Mouse (Mus musculus): ENCODE measurements around the gene Wee1. TPM values are rescaled to one million over a fixed set of nuclear protein-coding genes. Genes with fewer than 3 reads are reported as not detected.
A peak's percentile ranks its signal among the peaks of the same experiment; 100 is the strongest.

Gene Wee1
- 29.1 and 29.8 TPM in 2 replicates for polyA plus RNA-seq (2012; rRNA removed)
- polyA plus RNA-seq (2014; fragmentation: Nextera tagmentation; extraction: Ambion mirVana), result 28.1 and 28.8 TPM in 2 replicates

GRCm38 (mm10) chr7:110121516-110122288 lies at the start of gene Wee1:
Gene Wee1, plus strand, starts transcription at chr7:110122046.
- peak within 1 kb of the TSS; percentile 89 for H3K27ac ChIP-seq (replicated peaks; ENCODE audit: low read depth, low read length)
- TF ChIP-seq POLR2A (IDR thresholded peaks at IDR 0.05; ENCODE audit: borderline replicate concordance, extremely low read depth, insufficient read depth, insufficient read length), result 0 out of 2 replicates have a peak, but pooled peaks have one; percentile 56
- peak within 1 kb of the TSS; percentile 94 for H3K4me3 ChIP-seq (replicated peaks; ENCODE audit: low read length)
- peaks cover 7% of the 10 kb centered on the region for H3K4me1 ChIP-seq (ENCODE audit: control insufficient read depth, insufficient read depth, low read length)
- peak within 1 kb of the TSS; percentile 85 for H3K4me2 ChIP-seq (replicated peaks; ENCODE audit: low read depth, low read length, severe bottlenecking)
- H3K27me3 ChIP-seq (ENCODE audit: control insufficient read depth, insufficient read depth, low read length), result no peaks in the 10 kb centered on the region
- WGBS, result 0% methylated on average over 65 of the region's 81 CpGs
- ATAC-seq (ENCODE audit: low FRiP score, low read depth) (peak; percentile 96), DNase-seq (ENCODE audit: low spot score) (peak; percentile 98)
- peaks cover 6% of the 10 kb centered on the region for H3K36me3 ChIP-seq (ENCODE audit: control insufficient read depth, insufficient read depth, low read length)
- peak within 1 kb of the TSS; percentile 83 for H3K9ac ChIP-seq (ENCODE audit: low read depth, low read length, severe bottlenecking)
- no peaks in the 10 kb centered on the region for H3K9me3 ChIP-seq (ENCODE audit: control insufficient read depth, low read length)

- no peak overlapping the region for H3K9ac ChIP-seq (ENCODE audit: low read depth, low read length, severe bottlenecking)
- no peak overlapping the region for H3K4me2 ChIP-seq (replicated peaks; ENCODE audit: low read depth, low read length, severe bottlenecking)
- no peak for ATAC-seq (ENCODE audit: low FRiP score, low read depth)
- no peak overlapping the region for H3K4me3 ChIP-seq (replicated peaks; ENCODE audit: low read length)
- no peaks in the 10 kb centered on the region for H3K9me3 ChIP-seq (ENCODE audit: control insufficient read depth, low read length)
- H3K27me3 ChIP-seq (ENCODE audit: control insufficient read depth, insufficient read depth, low read length), result no peaks in the 10 kb centered on the region
- no peak for DNase-seq (ENCODE audit: low spot score)
- H3K36me3 ChIP-seq (ENCODE audit: control insufficient read depth, insufficient read depth, low read length), result peaks cover 86% of the 10 kb centered on the region
- no peak for TF ChIP-seq POLR2A (IDR thresholded peaks at IDR 0.05; ENCODE audit: borderline replicate concordance, extremely low read depth, insufficient read depth, insufficient read length)
- 91% methylated on average over 5 of the region's 5 CpGs for WGBS
- no peak overlapping the region for H3K27ac ChIP-seq (replicated peaks; ENCODE audit: low read depth, low read length)
- H3K4me1 ChIP-seq (ENCODE audit: control insufficient read depth, insufficient read depth, low read length), result no peaks in the 10 kb centered on the region
Observed at GRCm38 (mm10) chr7:110078168-110078567, 43.7 kb upstream of the Wee1 start.

- no peak overlapping the region for H3K9ac ChIP-seq (ENCODE audit: low read depth, low read length, severe bottlenecking)
- peaks cover 82% of the 10 kb centered on the region for H3K36me3 ChIP-seq (ENCODE audit: control insufficient read depth, insufficient read depth, low read length)
- peak; percentile 74 for DNase-seq (ENCODE audit: low spot score)
- no peak overlapping the region for H3K27ac ChIP-seq (replicated peaks; ENCODE audit: low read depth, low read length)
- no peak overlapping the region for H3K4me2 ChIP-seq (replicated peaks; ENCODE audit: low read depth, low read length, severe bottlenecking)
- no peak for TF ChIP-seq POLR2A (IDR thresholded peaks at IDR 0.05; ENCODE audit: borderline replicate concordance, extremely low read depth, insufficient read depth, insufficient read length)
- no peaks in the 10 kb centered on the region for H3K27me3 ChIP-seq (ENCODE audit: control insufficient read depth, insufficient read depth, low read length)
- H3K4me3 ChIP-seq (replicated peaks; ENCODE audit: low read length), result no peak overlapping the region
- no peaks in the 10 kb centered on the region for H3K4me1 ChIP-seq (ENCODE audit: control insufficient read depth, insufficient read depth, low read length)
- ATAC-seq (ENCODE audit: low FRiP score, low read depth), result no peak
- no peaks in the 10 kb centered on the region for H3K9me3 ChIP-seq (ENCODE audit: control insufficient read depth, low read length)
- WGBS, result 64% methylated on average over 13 of the region's 13 CpGs
Observed at GRCm38 (mm10) chr7:110083386-110084165, 38.3 kb upstream of the Wee1 start.

GRCm38 (mm10) chr7:110085217-110085616 lies 36.6 kb upstream of the Wee1 start:
- Histone ChIP-seq H3K36me3 (ENCODE audit: control insufficient read depth, insufficient read depth, low read length) (peaks cover 84% of the 10 kb centered on the region), H3K9ac (ENCODE audit: low read depth, low read length, severe bottlenecking) (no peak overlapping the region), H3K4me2 (replicated peaks; ENCODE audit: low read depth, low read length, severe bottlenecking) (no peak overlapping the region), H3K27me3 (ENCODE audit: control insufficient read depth, insufficient read depth, low read length) (no peaks in the 10 kb centered on the region), H3K27ac (replicated peaks; ENCODE audit: low read depth, low read length) (no peak overlapping the region), H3K9me3 (ENCODE audit: control insufficient read depth, low read length) (no peaks in the 10 kb centered on the region), H3K4me1 (ENCODE audit: control insufficient read depth, insufficient read depth, low read length) (no peaks in the 10 kb centered on the region), H3K4me3 (replicated peaks; ENCODE audit: low read length) (no peak overlapping the region)
- TF ChIP-seq POLR2A (IDR thresholded peaks at IDR 0.05; ENCODE audit: borderline replicate concordance, extremely low read depth, insufficient read depth, insufficient read length), result no peak
- ATAC-seq (ENCODE audit: low FRiP score, low read depth) (no peak), DNase-seq (ENCODE audit: low spot score) (no peak)

DNA sequence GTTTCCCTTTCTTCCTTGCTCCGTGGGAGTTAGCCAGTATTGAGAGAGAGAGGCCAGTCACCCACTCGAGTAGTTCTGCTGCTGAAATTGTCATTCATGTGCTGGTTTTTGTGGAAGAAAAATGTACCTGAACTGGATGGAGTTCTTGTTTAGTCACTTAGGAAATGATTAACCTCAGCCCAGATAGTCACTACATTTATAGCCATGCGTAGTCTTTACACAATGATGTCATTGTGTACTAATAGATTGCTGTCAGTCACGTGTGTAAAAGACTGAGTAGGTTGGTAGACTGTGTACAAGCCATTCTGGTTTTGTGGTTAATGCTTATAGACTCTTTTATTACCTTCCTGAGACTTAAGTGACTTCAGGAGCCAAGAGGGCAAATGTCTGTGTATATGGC lies 33.9 kb upstream of the Wee1 start:
- ATAC-seq (ENCODE audit: low FRiP score, low read depth) (no peak), DNase-seq (ENCODE audit: low spot score) (no peak)
- H3K4me2 ChIP-seq (replicated peaks; ENCODE audit: low read depth, low read length, severe bottlenecking), result no peak overlapping the region
- H3K9me3 ChIP-seq (ENCODE audit: control insufficient read depth, low read length), result no peaks in the 10 kb centered on the region
- H3K4me3 ChIP-seq (replicated peaks; ENCODE audit: low read length), result no peak overlapping the region
- H3K36me3 ChIP-seq (ENCODE audit: control insufficient read depth, insufficient read depth, low read length), result peaks cover 77% of the 10 kb centered on the region
- no peaks in the 10 kb centered on the region for H3K4me1 ChIP-seq (ENCODE audit: control insufficient read depth, insufficient read depth, low read length)
- 87% methylated on average over 4 of the region's 4 CpGs for WGBS
- no peak for TF ChIP-seq POLR2A (IDR thresholded peaks at IDR 0.05; ENCODE audit: borderline replicate concordance, extremely low read depth, insufficient read depth, insufficient read length)
- no peak overlapping the region for H3K27ac ChIP-seq (replicated peaks; ENCODE audit: low read depth, low read length)
- H3K27me3 ChIP-seq (ENCODE audit: control insufficient read depth, insufficient read depth, low read length), result no peaks in the 10 kb centered on the region
- H3K9ac ChIP-seq (ENCODE audit: low read depth, low read length, severe bottlenecking), result no peak overlapping the region

Data from limb, embryonic 14.5 days (tissue).